Mouse (Mus musculus): ENCODE measurements around the gene Fam193b.
A peak's percentile ranks its signal among the peaks of the same experiment; 100 is the strongest.
"Not testable (repeated sequence)": the region's sequence is repeated elsewhere in the genome, so short reads cannot be mapped to it uniquely, and the experiment has no call there.

Fam193b gene

DNA sequence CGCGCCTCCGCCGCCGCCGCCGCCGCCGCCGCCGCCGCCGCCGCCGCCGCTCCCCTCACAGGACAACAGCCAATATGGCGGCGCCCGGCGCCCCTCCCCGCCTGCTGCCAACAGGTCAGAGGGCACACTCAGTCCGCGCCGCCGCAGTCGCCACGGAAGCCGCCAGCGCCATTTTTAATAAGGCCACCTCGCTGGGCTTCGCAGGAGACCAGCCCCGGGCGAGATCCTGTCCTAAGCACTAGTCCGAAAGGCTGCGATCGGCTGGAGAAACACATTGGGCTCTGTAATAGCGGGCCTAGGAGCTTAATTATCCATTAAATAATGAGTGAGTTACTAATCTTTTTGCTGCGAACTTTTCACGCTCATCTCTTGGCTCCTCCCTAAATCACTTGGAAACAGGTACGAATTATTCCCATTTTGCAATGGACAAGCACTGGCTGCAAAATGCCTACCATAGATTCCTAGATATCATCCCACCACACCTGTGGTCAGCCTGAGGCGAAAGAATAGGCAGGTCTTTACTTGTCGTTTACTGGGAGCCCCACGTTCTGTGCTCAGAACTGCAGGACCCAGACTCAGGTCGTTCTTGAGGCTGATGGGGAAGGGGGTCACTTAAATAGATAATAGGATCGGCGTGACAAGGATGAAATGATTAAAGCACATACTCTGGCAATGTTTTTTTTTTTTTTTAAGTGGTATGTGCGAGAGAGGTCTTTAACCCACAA is at the start of gene Fam193b:
TSS of gene Fam193b (minus strand) at position 94 of the 725 bp plus-strand sequence.
- DNase-seq (ENCODE audit: low spot score in 2 of 2), result peak; percentile 91 to 98

DNA sequence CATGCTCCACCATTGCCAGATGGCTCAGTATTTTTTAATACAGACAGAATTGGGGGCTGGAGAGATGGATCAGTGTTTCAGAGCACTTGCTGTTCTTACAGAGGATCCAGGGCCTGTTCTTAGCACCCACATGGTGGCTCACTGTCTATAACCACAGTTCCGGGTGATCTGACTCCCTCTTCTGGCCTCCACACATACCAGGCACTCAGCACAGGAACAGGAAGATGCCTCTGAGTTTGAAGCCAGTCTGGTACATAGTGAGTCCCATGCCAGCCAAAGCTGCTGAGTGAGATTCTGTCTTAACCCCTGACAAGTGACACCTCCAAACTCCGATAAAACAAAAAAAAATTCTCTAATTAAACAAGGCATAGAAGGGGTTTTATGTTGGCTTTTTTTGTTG is 49.4 kb upstream of the Fam193b start:
- no peak for DNase-seq (ENCODE audit: low spot score in 2 of 2)

DNA sequence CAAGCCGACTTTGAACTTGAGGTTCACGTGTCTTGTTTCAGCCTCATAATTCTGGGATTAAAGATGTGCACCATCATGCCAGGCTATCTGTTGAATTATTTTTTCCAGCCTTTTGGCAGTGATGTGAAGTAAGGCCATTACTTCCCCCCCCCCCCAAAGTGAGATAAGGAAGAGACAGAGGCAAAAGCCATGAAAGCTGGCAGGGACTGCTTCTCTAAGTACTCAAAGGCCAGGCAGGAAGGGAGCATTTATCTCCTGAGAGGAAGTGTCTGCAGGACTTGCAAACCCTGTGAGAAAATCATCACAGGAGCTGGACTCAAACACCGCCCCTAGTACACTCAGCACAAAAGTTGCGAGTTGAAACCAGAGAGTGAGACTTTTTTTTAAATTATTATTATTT is 48.4 kb upstream of the Fam193b start:
- DNase-seq (ENCODE audit: low spot score in 2 of 2), result no peak

DNA sequence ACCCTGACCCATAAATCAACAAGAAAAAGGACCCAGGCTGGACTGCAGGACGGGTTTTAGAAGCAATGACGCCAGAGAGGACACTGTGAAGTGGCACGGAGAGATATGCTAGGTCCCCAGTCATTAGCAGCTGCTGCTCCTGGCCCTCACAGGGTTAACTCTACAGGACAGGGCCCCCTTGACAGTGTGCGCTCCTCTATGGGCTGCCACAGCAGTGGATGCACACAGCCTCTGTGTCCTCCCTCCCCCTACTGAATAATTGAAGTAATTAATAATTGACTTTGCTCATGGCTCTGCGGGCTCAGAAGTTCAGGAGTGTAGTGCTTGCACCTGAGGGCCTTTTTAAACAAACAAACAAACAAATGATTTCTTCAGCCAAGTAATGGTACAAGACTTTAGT is 42.6 kb upstream of the Fam193b start:
- DNase-seq (ENCODE audit: low spot score in 2 of 2), result no peak

DNA sequence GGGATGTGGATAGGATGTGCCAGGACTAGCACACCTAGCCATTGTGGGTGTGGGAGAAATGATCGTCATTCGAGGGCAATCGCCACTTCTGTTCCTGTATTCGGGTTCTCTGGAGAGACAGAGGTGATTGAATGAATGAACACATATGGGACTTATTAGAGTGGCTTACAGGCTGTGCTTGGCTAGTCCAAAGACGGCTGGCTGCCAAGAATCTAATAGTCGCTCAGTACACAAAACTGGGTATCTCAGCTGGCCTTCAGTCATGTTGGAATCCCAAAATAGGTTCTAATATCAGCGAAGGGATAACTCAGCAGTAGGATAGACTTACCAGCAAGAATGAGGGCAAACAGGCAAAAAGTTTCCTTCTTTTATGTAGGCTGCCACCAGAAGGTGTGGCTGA is 41.1 kb upstream of the Fam193b start:
- no peak for DNase-seq (ENCODE audit: low spot score in 2 of 2)

DNA sequence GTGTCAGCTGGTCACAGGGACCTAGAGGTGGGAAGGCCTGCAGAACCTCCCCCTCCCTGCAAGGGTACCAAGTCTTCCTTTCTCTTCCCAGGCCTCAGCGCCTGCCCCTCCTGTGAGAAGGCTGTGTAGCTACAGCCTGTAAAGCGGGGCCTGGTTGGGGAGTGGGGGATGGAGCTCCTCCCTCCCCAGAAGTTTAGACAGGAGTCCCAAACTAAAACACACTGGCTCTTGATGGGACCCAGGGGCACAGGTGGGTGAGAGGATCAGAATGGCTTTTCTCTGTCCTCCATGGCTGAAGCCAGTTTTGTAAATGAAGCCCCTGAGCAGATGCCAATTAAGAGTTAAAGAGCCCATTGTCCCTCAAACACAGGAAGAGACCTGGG is 36.7 kb upstream of the Fam193b start:
- DNase-seq (ENCODE audit: low spot score in 2 of 2), result no peak

DNA sequence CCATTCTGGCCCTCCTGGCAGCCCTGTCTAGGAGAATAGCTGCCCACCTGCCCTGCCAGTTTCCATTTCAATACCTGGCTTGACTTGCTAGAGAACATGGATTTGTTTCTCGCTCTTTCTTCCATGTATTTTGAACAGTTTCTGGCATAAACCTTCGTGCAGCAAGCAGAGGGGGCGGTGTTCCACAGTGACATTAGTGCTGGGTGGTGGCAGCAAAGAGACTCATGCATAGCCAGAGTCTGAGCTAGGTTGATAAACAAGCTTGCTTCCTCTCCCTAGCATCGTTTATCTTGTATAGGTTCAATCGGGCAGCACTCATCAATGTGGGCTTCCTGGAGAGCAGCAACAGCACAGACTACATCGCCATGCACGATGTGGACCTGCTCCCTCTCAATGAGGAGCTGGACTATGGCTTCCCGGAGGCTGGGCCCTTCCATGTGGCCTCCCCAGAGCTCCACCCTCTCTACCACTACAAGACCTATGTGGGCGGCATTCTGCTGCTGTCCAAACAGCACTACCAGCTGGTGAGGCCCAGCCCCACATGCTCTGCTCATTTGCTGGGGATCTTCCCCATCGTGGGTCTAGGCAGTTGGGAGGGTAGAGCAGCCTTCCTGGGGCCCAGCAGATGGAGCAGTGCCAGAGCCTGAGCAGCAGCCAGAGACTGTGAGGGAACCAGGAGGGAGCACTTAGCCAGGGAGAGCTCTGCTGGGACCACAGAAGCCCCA is 36.1 kb upstream of the Fam193b start:
- DNase-seq (ENCODE audit: low spot score in 2 of 2), result no peak

DNA sequence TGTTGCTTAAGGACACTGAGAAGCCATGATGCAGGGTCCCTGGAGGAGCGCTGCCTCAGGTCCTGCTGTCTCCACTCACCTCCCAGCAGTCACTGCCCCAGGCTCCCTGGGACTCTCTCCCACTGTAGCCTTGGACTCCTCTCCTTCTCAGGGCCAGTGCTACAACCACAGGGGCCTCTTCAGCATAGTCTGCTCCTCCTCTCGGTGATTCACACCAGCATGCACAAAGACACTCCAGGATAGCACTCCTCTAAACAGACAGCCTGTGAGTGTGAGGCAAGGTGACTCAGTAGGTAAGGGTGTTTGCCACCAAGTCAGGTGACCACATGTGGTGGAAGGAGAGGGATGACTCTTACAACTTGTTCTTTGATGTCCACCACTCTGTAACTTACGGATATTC is 33.7 kb upstream of the Fam193b start:
- DNase-seq (ENCODE audit: low spot score in 2 of 2), result no peak

DNA sequence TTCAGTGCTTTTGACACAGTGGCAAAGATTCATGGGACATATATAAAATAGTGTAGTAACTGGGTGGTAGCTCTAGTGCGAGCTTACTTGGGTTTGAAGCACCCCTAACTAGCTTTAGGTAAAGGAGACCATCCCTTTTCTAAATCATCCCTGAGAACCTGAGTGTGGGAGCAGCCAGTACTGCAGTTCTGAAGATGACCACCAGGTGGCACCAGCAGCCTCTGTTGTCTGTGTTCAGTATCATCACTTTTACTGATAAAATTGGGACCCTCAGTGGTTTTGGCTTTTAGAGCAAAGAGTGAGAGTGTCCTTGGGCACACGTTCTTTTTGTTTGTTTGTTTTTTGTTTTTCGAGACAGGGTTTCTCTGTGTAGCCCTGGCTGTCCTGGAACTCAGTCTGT is 30.7 kb upstream of the Fam193b start:
- DNase-seq (ENCODE audit: low spot score in 2 of 2), result peak in 1 of 2 experiments; percentile 76

DNA sequence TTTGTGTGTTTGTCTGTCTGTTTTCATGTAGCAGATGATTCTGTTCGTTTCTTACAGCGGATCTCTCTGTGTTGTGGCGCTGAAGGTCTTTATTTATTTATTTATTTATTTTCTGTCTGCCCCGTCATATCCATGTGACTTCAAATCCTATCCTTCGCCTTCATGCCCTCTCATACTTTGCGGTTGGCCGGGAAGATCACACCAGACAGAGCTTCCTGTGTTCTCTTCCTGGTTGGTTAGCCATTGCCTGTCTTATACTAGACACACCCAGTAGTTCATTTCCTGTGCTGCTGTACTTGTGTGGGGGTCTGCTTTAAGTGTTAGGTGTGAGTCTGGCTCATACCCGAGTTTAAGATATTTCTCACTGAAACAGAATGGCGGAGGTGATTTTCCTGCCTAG is 29.7 kb upstream of the Fam193b start:
- DNase-seq (ENCODE audit: low spot score in 2 of 2), result no peak

DNA sequence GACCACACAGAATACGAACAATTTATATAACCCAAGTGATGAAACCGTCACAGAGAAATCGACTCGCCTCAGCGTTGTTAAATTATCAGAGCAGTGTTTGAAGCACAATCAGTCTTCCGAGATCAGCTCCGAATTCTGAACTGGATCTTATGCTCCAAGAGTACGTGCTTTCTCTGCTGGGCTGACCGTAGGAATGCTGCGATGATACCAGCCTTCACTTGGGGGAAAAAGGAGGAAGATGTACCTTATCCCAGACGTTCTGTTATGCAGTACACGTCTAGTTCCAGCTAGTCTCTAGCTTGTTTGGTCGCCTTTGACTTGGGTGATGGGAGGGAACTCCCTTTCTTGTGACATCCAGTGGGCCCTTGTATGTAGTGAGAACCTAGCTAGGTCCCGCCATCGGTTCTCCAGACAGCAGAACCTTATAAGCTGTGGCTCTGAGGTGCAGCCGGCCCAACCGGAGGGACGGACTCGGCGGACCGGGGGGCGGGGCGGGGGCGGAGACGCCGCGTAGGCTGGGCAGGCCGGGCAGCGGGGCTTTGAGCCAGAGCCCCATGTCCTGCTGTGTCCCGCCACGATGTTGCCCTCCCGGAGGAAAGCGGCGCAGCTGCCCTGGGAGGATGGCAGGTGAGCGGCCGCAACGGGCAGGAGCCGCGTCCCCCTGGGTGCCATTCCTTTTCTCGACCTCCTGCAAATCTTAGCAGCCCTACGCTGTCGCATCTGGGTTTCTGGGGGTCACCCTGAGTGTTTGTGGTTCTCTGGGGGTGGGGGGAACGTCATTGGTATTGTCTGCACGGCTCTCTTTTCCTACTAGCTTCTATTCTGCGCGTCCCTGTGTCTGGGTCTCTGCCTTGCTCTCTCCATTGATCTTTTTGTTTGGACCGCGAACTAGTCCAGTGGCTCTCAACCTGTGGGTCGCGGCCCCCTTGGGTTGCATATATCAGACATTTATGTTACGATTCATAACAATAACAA is 28.9 kb upstream of the Fam193b start, which contains the start of gene B4galt7:
TSS of gene B4galt7 (plus strand) at position 331 of the 975 bp plus-strand sequence.
- peak; percentile 76 to 92 for DNase-seq (ENCODE audit: low spot score in 2 of 2)

DNA sequence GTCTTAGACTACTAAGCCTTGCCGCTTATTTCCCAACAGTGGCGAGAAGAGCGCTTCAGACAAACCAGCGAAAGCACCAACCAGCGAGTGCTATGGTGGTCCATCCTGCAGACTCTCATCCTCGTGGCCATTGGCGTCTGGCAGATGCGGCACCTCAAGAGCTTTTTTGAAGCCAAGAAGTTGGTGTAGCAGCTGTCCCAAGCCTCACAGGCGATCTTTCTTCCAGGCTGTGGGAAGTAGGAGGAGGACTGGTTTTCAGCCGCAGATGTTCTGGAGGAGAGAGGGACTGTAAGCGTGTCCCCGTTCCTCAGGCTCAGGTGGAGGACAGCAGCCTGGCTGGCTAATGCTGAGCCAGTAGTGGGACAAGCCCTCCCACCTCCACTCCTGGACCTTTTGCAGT is 25.9 kb upstream of the Fam193b start:
- no peak for DNase-seq (ENCODE audit: low spot score in 2 of 2)

DNA sequence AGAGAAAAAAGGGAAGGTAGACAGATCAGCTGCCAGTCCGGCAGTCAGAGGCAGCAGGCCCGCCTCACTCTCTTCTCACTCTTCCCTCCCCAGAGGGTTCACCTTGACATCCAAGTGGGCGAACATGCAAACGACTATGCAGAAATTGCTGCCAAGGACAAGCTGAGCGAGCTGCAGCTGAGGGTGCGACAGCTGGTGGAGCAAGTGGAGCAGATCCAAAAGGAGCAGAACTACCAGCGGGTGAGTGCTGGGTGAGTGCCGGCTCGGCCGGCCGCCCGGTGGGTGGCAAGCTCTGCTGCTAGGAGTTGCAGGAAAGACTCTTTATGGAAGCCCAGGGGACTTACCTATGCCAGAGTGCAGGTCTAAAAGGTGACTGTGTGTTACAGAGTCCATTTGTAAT is 24.5 kb upstream of the Fam193b start:
- DNase-seq (ENCODE audit: low spot score in 2 of 2), result no peak

DNA sequence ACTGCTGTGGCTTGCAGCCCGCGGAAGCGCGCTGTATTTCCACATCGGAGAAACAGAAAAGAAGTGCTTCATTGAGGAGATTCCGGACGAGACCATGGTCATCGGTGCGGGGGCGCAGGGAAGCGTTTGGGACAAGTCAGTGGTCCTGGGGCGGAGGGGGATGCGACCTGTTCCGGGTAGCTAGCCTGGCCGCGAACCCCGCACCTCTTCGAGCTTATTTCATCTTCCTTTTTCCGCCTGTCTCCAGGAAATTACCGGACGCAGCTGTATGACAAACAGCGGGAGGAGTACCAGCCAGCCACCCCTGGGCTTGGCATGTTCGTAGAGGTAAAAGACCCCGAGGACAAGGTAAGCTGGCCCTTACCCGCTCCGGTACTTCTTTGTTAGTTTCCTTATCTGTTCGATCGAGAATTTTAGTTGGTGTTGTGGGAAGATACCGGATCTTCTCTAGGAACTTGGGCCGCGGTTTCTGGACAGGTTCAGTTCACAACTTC is 22.4 kb upstream of the Fam193b start:
- no peak for DNase-seq (ENCODE audit: low spot score in 2 of 2)

DNA sequence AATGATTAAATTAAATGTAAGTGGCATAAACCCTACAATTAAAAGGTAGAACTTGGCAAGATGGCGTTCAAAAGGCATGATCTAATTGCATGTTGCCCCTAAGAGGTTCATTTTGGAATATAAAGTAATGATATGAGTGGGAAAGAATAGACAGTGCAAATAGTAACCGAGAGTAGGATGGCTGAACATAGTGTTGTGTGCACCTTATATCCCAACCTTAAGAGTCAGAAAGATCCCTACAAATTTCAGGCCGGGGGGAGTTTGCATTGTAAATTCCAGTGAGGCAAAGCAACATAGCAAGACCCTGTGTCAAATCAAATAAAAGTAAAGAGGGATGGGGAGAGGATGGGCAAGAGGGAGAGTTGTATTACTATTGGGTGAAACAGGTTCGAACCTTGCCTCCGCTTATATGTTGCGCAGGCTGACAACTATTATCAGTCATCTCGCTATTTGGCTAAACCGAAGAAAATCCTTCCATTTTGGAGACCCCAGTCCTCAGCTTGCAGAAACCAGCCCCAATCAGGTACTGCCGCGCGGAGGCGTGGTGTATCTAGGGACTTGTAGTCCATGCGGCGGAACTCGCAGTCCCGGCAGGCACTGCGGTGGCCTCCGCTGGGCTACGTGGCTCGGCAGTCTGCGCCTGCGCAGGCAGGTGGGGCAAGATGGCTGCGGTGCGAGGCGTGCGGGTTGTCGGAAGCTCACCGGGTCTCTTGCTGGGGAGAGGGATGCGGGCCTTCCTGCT is 21.8 kb upstream of the Fam193b start:
- DNase-seq (ENCODE audit: low spot score in 2 of 2), result peak; percentile 86 to 94

DNA sequence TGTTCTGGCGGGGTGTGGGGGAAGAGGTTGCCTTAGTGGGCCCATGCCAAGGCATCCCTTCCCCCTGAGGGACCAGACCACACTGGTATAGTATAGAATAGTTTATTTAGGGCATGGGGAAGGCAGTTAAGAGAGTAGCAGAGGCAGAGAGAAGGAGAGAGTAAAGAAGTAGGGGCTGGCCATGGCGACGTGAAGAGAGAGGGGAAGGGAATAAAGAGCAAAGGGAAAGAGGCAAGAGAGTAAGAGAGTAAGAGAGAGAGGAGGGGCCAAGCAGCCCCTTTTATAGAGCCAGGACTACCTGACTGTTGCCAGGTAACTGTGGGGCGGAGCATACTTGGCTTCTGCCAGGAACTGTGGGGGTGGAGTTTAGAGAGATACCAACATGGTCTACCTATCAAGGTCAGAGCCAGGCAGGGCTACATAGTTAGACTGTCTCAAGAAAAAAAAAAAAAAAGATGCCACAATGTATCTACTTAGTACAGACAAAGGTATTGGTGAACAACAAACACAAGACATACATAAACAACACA is 21.1 kb upstream of the Fam193b start:
- DNase-seq (ENCODE audit: low spot score in 2 of 2), result no peak

DNA sequence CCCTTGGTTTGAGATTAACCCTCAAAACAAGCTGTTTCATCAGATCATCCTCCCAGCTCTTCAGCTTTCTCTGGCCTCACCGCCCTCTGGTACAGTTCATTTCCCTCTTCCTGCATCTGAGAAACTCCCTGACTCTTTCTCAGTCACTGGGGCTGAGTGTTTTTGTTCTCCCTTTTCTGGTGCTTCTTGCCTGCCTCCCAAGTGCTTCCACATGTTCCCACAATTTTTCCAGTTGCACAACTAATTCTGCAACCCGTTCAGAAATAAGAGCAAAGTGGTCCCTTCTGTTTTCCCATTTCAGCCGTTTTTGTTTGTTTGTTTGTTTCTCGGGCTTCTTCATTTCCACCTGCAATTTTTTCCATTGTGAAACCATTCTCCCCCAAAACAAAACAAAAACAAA is 7.2 kb upstream of the Fam193b start:
- no peak for DNase-seq (ENCODE audit: low spot score in 2 of 2)

DNA sequence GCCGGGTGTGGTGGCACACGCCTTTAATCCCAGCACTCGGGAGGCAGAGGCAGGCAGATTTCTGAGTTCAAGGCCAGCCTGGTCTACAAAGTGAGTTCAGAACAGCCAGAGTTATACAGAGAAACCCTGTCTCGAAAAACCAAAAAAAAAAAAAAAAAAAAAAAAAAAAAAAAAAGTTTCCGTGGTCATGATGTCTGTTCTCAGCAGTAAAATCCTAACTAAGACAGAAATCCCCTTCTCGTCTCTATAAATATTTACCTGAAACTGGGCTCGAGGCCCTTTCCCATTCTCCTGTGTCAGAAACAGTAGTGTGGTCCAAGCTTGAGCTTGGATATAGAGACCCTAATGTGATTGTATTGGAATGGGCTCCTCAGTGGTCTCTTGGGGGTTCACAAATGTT is 6.0 kb upstream of the Fam193b start:
- DNase-seq (ENCODE audit: low spot score in 2 of 2), result not testable (repeated sequence)

DNA sequence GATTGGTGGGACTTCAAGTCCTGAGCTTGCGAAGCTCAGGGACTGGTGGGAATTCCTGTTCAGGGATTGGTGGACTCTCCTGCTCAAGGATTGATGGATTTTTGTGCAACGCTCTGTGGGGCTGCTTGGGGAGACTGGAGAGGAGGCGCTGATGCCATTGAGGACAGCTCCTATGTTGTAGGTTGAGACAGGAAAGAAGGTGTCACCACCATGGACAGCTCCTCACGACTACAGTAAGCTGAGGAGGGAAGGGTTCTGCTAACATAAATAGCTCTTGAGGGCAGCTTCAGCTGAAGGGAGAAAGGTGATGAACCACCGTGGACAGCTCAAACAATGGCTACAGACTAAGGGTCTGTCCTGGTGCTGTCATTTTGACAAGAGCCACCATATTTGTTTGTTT is 5.0 kb upstream of the Fam193b start:
- no peak for DNase-seq (ENCODE audit: low spot score in 2 of 2)

DNA sequence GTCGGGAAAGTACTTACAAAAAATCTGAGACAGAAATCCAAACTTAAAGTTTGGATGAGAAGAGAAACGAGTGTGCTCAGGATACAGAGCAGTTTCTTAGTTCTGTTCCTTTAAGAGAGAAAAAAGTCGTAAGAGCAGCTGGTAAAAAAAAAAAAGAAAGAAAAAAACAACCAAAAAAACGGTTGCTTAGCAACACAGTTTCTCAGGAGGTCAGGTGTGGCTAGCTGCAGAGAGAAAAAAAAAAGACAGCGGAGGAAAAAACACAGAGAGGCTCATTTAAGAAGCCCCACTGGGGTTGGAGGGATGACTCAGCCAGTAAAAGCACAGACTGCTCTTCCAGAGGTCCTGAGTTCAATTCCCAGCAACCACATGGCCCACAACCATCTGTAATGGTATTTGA is 3.4 kb upstream of the Fam193b start:
- no peak for DNase-seq (ENCODE audit: low spot score in 2 of 2)

DNA sequence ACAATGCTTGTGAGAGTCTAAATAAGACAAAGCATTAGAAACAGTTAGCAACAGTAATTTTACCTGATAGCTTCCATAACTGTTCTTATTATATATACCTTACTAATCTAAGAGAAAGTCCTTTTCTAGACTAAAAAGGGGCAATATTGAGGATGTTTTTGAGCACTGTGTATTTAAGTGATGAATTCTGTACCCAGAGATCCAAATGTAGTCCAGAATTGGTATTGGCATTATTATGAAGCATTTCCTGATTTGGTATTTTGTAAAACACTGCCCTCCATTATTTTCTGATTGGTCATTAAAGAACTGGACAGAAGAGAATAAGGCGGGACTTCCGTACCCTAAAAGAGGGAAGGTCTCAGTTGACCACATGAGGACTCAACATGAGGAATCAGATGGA is 2.5 kb upstream of the Fam193b start, which contains the start of gene Tmed9:
TSS of gene Tmed9 (plus strand) at position 301 of the 400 bp plus-strand sequence.
- no peak for DNase-seq (ENCODE audit: low spot score in 2 of 2)
